Mouse (Mus musculus) fibroblast of lung, adult 2 months (primary cell): ENCODE measurements around the gene Ubald2.
"Not testable (repeated sequence)": the region's sequence is repeated elsewhere in the genome, so short reads cannot be mapped to it uniquely, and the experiment has no call there.

Experiments used
- DNase-seq: peaks from one replicate; pipeline ENCODE4 v3.0.0-alpha.2; 2011; ENCODE audit warnings: low read depth

Ubald2 gene

GRCm38 (mm10) chr11:116416196-116416943, 17.5 kb upstream of the Ubald2 start:
- DNase-seq, result no peak

DNA sequence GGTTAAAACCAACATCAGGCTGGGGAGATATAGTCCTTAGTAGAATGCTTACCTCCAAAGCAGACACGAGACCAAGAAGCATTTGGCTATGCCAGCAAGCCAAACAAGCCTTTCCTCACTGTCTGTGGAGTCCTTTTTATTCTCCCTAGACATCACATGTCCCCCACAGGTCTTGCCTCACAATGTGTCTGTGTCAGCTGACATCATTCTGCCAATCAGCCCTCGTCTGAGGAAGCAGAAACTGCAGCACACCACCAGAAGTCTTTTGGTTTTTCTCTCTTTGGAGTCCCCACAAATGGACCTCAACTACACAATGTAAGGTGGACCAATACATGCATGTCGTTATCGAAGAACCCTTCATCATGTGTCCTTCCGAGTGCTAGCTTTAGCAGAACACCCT, 16.8 kb upstream of the Ubald2 start:
- no peak for DNase-seq

DNA sequence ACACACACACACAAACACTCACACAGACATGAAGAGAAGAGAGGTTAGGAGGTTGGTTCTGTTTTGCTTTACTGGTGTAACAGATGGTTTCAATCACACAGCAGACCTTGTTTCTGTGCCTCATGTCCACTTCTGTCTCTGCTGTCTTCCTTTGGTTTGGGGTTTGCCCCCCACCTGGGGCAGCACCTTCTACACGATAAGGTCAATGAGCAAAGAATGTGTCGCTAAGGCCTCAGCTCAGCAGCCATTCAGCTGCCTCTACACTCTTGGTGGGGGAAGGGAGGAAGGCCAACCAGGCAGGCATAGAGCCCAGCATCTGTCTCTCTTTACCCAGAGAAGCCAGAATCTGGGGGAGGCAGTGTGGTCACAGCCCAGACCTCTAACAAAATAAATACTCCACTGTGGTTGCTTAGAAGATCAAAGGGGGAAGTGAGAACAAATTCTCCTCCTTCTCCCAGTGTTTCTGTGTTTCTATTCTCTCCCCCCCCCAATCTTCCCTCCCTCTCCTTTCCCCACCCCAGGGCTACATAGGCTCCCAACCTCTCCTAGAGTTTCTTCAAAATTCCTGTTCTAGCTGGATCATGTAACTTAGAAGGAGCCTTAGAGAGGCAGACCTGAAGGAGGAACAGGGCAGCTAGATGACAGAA, 15.6 kb upstream of the Ubald2 start:
- DNase-seq, result peak; percentile 75

GRCm38 (mm10) chr11:116418841-116419462, 14.9 kb upstream of the Ubald2 start:
- DNase-seq, result no peak

DNA sequence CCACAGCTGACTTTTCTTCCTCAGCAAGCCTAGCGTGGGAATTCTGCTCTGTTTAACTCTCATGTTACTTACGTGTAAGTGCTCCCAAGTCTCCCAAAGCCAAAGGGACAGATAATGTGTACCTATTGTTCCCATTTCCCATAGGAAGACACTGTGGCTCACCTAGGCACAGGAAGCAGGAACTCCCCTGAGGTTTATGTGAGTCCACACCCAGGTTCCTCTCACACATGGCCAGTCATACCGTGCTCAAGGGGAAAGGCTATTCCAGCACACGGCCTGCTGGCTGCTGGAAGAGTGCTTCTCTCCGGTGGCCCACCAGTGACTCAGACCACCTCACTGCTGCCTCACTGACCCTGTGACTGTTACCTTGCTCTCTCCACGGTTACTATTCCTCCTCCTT, 12.8 kb upstream of the Ubald2 start:
- no peak for DNase-seq

DNA sequence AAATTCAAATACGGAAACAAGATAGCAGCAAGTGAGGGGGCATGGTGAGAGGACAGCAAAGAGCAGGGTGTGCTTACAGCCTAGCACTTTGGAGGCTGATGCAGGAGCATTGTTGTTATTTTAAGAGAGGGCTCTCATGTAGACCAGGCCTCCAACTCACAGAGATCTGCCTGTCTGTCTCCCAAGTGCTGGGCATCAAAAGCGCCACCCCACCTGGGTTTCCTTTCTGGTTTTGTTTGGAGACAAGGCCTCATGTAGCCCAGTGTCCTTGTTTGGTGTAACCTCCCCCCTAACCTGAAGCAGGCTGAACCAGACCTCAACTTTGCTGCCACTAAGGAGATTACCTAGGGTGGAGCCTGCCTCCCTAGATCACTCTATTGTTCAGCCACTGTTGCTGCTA, 11.3 kb upstream of the Ubald2 start:
- DNase-seq, result no peak

- no peak for DNase-seq
Measured at GRCm38 (mm10) chr11:116423214-116423613, 10.7 kb upstream of the Ubald2 start.

GRCm38 (mm10) chr11:116423782-116424620, 9.9 kb upstream of the Ubald2 start:
- DNase-seq, result no peak

DNA sequence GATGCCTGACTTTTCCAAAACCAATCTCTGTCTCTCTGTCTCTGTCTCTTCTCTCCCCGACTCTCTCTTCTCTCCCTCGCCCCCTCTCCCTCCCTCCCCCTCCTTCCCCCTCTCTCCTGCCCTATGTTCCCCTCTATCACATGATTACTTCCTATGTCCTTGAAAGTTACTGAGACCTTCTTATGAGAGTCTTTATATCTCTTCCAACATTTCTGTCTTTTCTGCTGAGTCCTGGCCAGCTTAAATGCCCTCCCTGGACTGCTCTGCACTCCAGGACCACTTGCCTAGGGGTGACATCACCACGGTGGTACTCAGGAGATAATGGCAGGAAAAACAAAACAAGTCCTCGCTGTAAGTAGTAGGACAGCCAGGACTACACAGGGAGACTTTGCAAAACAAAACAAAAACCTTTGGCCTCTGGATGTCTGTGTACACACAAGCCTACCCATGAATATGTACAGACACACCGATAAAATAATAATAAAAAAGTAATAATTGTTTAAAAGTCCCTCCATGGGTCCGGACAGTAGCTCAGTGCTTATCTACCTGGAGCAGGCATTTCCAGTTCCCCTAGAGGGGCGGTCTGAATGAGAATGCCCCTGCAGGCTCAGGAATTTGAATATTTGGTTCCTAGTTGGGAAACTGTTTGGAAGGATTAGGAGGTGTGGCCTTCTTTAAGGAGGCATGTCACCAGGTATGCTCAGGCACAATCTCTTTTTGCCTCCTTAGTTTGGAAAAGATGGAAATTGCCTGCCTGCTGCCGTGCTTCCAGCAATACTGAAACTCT, 9.1 kb upstream of the Ubald2 start:
- no peak for DNase-seq

DNA sequence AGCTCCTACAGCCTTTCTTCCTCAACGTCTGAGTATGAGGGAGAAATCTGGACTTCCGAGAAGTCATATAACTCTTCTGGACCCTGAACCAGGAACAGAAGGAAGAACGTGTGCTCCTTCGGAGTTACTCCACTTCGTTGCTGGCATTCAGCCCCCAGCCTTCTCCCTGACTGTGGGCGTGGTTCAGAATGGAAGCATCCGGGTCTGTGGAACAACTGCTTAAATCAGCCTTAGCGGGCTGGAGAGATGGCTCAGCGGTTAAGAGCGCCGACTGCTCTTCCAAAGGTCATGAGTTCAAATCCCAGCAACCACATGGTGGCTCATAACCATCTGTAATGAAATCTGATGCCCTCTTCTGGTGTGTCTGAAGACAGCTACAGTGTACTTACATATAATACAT, 7.6 kb upstream of the Ubald2 start:
- DNase-seq, result not testable (repeated sequence)

- DNase-seq, result no peak
Measured at GRCm38 (mm10) chr11:116426852-116427575, 6.9 kb upstream of the Ubald2 start.

GRCm38 (mm10) chr11:116428872-116429859, 4.7 kb upstream of the Ubald2 start:
- no peak for DNase-seq

GRCm38 (mm10) chr11:116429862-116430613, 3.9 kb upstream of the Ubald2 start:
- no peak for DNase-seq

GRCm38 (mm10) chr11:116430723-116431427, 3.0 kb upstream of the Ubald2 start:
- no peak for DNase-seq

DNA sequence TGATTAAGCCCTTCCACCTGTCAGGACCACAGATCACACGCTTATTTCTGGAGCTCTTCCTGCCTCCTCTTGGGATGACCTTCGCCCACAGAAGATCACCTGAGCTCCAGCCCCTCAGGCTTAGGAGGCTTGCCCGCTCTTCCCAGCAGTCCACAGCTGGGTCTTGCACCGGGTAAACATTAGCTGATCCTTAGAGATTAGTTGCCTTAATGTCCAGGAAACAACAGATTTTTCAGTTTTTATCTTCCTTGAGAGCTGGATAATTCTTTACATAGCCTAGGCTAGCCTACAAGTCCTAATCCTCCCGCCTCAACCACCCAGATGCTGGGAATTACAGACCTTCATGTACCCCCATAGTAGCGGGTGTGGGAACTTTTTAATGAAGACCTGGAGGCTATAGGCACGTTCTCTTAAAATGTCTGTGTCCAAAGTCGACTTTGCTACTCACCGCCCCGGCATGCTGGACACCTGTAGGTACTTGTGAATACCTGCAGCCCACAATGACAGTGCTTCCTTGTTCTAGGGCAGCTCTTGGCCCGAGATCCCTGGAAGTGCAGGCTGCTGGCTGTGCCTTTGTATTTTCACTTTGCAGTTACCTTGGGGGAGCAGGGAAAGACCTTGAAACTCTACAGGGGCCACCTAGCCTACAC, 2.3 kb upstream of the Ubald2 start:
- DNase-seq, result no peak

GRCm38 (mm10) chr11:116432127-116432526, 1.8 kb upstream of the Ubald2 start:
- no peak for DNase-seq

- no peak for DNase-seq
Measured at GRCm38 (mm10) chr11:116432593-116433355, 1.1 kb upstream of the Ubald2 start.
